Mouse (Mus musculus) thymus, adult 2 months (tissue): ENCODE measurements around the gene Iqcj.

Source experiments
- CTCF ChIP-seq: fragments of 200-500 bp; IDR thresholded peaks from 2 replicates; pipeline ENCODE4 v1.5.1; 2012; ENCODE audit warnings: mild to moderate bottlenecking, control low read depth, low read length, moderate library complexity, borderline replicate concordance; ENCODE audit not compliant: control insufficient read depth, poor library complexity, insufficient read depth; ENCODE audit errors: extremely low read depth
- POLR2A ChIP-seq: fragments of 200-500 bp; IDR thresholded peaks from 2 replicates; pipeline ENCODE4 v1.6.1; 2012; ENCODE audit warnings: mild to moderate bottlenecking, low read length, control low read depth, moderate library complexity; ENCODE audit not compliant: control insufficient read depth, poor library complexity, insufficient read depth; ENCODE audit errors: extremely low read depth

DNA sequence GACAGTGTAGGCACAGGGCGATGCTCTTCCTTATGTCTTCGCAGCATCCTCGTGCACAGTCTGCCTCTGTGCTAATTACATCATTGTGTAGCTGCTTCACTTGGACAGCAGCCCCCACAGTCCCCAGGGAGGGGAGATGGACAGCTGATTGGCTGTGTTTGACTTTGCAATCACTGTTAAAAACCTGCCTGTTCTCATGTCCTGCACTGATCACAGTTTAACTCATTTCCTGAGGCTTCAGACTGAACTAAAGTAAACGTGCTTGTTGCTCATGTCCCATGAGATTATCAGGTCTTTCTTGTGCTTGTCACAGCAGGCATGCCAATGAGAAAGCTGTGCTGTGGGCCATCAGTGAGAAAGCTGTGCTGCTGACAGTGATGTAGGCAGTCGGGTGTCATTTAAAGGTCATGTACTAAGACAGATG is 60.5 kb downstream of the Iqcj start:
- TF ChIP-seq POLR2A (no peak), CTCF (no peak)
